ENCODE assay signal across 8 mouse cellular contexts in genomic region chr16:90621761-90622411, GRCm38 (mm10).
DNase-seq lines count a peak whose midpoint lies in the region; ATAC-seq and TF ChIP-seq lines count a peak whose summit lies in the region.

No protein-coding gene starts in this region.

- WGBS in forebrain, embryonic 14.5 days = 27% methylated on average over 13 of the region's 13 CpGs

- H3K36me3 ChIP-seq in forebrain, embryonic 14.5 days (ENCODE audit: control insufficient read depth, insufficient read depth, low read length) = no peaks in the 10 kb centered on the region

- 0 out of 2 replicates have a peak overlapping the region, but pooled peaks have one; percentile 13 for H3K4me2 ChIP-seq in forebrain, embryonic 14.5 days (ENCODE audit: low read length)

- no peak for TF ChIP-seq CTCF in gastrocnemius, adult 2 months (IDR thresholded peaks at IDR 0.05)

- H3K4me1 ChIP-seq in forebrain, embryonic 14.5 days (ENCODE audit: control insufficient read depth, insufficient read depth, low read length) = peaks cover 29% of the 10 kb centered on the region

- ATAC-seq in forebrain, embryonic 14.5 days = peak; percentile 41
- no peak for ATAC-seq in granulocyte monocyte progenitor cell, adult 5-6 weeks (replicated peaks; ENCODE audit: poor library complexity, severe bottlenecking)

- peak overlapping the region; percentile 24; the same call in 1 of the 2 replicates for H3K27ac ChIP-seq in gastrocnemius, adult 2 months
- H3K27ac ChIP-seq in forebrain, embryonic 14.5 days (ENCODE audit: low read depth, low read length) = peak overlapping the region; percentile 79

- no peaks in the 10 kb centered on the region for H3K27me3 ChIP-seq in forebrain, embryonic 14.5 days (replicated peaks; ENCODE audit: control insufficient read depth, insufficient read depth, low read length)

- peak; percentile 24 for DNase-seq in gastrocnemius, adult 2 months
- no peak for DNase-seq in gastrocnemius, adult 8-10 months (ENCODE audit: low spot score in 2 of 2)
- peak; percentile 24 for DNase-seq in brain, embryonic 18.5 days (ENCODE audit: low read depth, low spot score)
- peak; percentile 73 for DNase-seq in forebrain, embryonic 14.5 days (ENCODE audit: low spot score)
- DNase-seq in layer of hippocampus, adult 18-20 months (ENCODE audit: low spot score in 2 of 2) = peak; percentile 83 to 91
- DNase-seq in neural tube, embryonic 10.5 days (ENCODE audit: extremely low spot score, low spot score) = peak; percentile 49
- no peak for DNase-seq in kidney, postnatal 14 days

- intact Hi-C loops in gastrocnemius, adult 2 months (cut with DNase I) = loop anchor here (10.0 kb wide), 1 partner anchor 237 kb away; the partner anchor contains the start of gene Hunk

- H3K9me3 ChIP-seq in forebrain, embryonic 14.5 days (replicated peaks; ENCODE audit: control insufficient read depth, low read length) = no peaks in the 10 kb centered on the region; the same call in 1 of the 2 replicates

- 0 out of 2 replicates have a peak overlapping the region, but pooled peaks have one; percentile 13 for H3K9ac ChIP-seq in forebrain, embryonic 14.5 days (ENCODE audit: low read length)

- no peak overlapping the region for H3K4me3 ChIP-seq in gastrocnemius, adult 2 months
- H3K4me3 ChIP-seq in forebrain, embryonic 14.5 days (ENCODE audit: low read depth, low read length) = no peak overlapping the region

Comparison
In these comparisons a context has a peak if more than half of its experiments do, and no peak if none do; other contexts are left out.
1. DNase-seq: peak in gastrocnemius, adult 2 months (single experiment), brain, embryonic 18.5 days (single experiment), forebrain, embryonic 14.5 days (single experiment), layer of hippocampus, adult 18-20 months (2 of 2) and neural tube, embryonic 10.5 days (single experiment); none in gastrocnemius, adult 8-10 months (0 of 2) and kidney, postnatal 14 days (single experiment).